Mouse (Mus musculus): Measurements from ENCODE around the gene Prr18.

The Prr18 gene

GRCm38 (mm10) chr17:8390487-8390886, 53.2 kb downstream of the Prr18 start:
- no peak for DNase-seq
